Mouse (Mus musculus) kidney, embryonic 15.5 days (tissue): ENCODE results near the gene Fbxl15. TPM values are rescaled to one million over a fixed set of nuclear protein-coding genes. Genes with fewer than 3 reads are reported as not detected.

Experiments used
- ATAC-seq: fragments of 200-750 bp; cut with Nextera tagmentation; replicated peaks from 2 replicates; pipeline ENCODE4 v1.8.0; 2017; ENCODE audit warnings: moderate TSS enrichment; ENCODE audit not compliant: low FRiP score
- H3K27ac ChIP-seq: fragments of 300-500 bp; sonication (generic); 2 replicates; pipeline ENCODE4 v1.5.1; 2015; ENCODE audit warnings: mild to moderate bottlenecking, inconsistent platforms
- H3K27me3 ChIP-seq: fragments of 300-500 bp; sonication (generic); 2 replicates; pipeline ENCODE4 v1.6.1; 2015; ENCODE audit warnings: inconsistent platforms
- H3K36me3 ChIP-seq: fragments of 300-500 bp; sonication (generic); 2 replicates; pipeline ENCODE4 v1.6.1; 2015; ENCODE audit warnings: inconsistent platforms
- H3K4me1 ChIP-seq: fragments of 300-500 bp; sonication (generic); 2 replicates; pipeline ENCODE4 v1.6.1; 2015; ENCODE audit warnings: inconsistent platforms
- H3K4me2 ChIP-seq: fragments of 300-500 bp; sonication (generic); 2 replicates; pipeline ENCODE4 v1.6.1; 2015; ENCODE audit warnings: moderate library complexity, mild to moderate bottlenecking, inconsistent platforms
- H3K4me3 ChIP-seq: fragments of 300-500 bp; sonication (generic); replicated peaks from 2 replicates; pipeline ENCODE4 v1.5.1; 2015; ENCODE audit warnings: mild to moderate bottlenecking, inconsistent platforms
- H3K9ac ChIP-seq: fragments of 300-500 bp; sonication (generic); 2 replicates; pipeline ENCODE4 v1.6.1; 2015; ENCODE audit warnings: mild to moderate bottlenecking, inconsistent platforms
- H3K9me3 ChIP-seq: fragments of 300-500 bp; sonication (generic); replicated peaks from 2 replicates; pipeline ENCODE4 v1.6.1; 2016; ENCODE audit warnings: inconsistent platforms
- WGBS: fragments of 180-500 bp; shearing (Covaris S2); methylation state at CpG from one replicate; pipeline ENCODE4 v1.1.7; 2015; ENCODE audit warnings: mixed read lengths; 5-methylcytosine and 5-hydroxymethylcytosine counted together
- microRNA counts: library from miRNA; unstranded; fragments of <30 nt; microRNA quantifications from one replicate; lab custom pipeline; 2016
- microRNA-seq: library from miRNA; unstranded; fragments of <30 nt; microRNA quantifications from one replicate; pipeline ENCODE4, GENCODE M21; 2016
- polyA plus RNA-seq: library from polyadenylated mRNA; unstranded; fragments of >200 nt; fragmentation: Nextera tagmentation; extraction: Ambion mirVana; gene quantifications from 2 replicates; pipeline ENCODE4 v1.2.1, GENCODE M21; 2015

The Fbxl15 gene
- polyA plus RNA-seq, 1 experiment from 2014 or later: 20.1 TPM

- Histone ChIP-seq H3K4me1 (peaks cover 13% of the 10 kb centered on the region), H3K4me2 (no peak overlapping the region), H3K9ac (no peak overlapping the region), H3K27me3 (peaks cover 9% of the 10 kb centered on the region), H3K27ac (no peak overlapping the region), H3K36me3 (no peaks in the 10 kb centered on the region), H3K4me3 (no peak overlapping the region), H3K9me3 (no peaks in the 10 kb centered on the region)
- ATAC-seq: no peak
- 85% methylated on average over 8 of the region's 8 CpGs for WGBS
These were observed 34.1 kb downstream of the Fbxl15 start for GRCm38 (mm10) chr19:46362104-46362503.

DNA sequence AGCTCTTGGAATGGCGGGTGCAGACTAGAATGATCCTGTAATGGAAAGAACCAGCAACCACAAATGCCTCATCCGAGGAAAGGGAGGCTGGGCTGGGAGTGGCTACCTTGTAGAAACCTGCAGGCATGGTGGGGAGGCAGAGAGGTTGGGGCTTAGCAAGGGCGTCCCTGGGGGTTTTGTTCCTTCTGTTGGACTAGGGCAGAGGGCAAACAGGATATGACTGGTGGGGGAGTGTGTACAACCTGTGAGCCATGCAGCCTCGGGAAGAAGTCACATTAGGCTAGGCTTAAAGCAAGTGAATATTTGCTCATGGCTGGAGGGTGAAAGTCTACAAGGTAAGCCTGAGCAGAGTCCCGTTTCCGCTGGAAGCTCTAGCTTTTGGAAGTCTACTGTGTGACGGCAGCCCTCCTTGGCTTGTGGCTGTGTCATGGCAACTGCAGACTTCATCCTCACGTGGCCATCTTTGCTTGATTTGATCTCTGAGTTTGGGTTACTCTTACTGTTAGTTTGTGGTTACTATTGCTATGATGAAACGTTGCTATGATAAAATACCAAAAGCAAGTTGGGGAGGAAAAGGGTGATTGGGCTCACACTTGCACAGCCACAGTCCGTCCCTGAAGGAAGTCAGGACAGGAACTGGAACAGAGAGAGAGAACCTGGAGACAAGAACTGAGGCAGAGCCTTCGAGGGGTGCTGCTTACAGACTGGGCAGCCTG, 35.5 kb downstream of the Fbxl15 start:
- peaks cover under 1% of the 10 kb centered on the region; the same call in 1 of the 2 replicates for H3K4me1 ChIP-seq
- H3K4me2 ChIP-seq: no peak overlapping the region
- ATAC-seq: no peak
- WGBS: 80% methylated on average over 11 of the region's 11 CpGs
- no peaks in the 10 kb centered on the region for H3K36me3 ChIP-seq
- H3K27me3 ChIP-seq: peaks cover under 1% of the 10 kb centered on the region
- H3K9ac ChIP-seq: no peak overlapping the region
- no peak overlapping the region for H3K27ac ChIP-seq
- H3K4me3 ChIP-seq: no peak overlapping the region
- H3K9me3 ChIP-seq: no peaks in the 10 kb centered on the region

GRCm38 (mm10) chr19:46367798-46368590, 40.0 kb downstream of the Fbxl15 start:
- Histone ChIP-seq H3K27me3 (no peaks in the 10 kb centered on the region), H3K9me3 (no peaks in the 10 kb centered on the region), H3K27ac (no peak overlapping the region), H3K9ac (no peak overlapping the region), H3K4me3 (no peak overlapping the region), H3K36me3 (no peaks in the 10 kb centered on the region), H3K4me1 (no peaks in the 10 kb centered on the region; the same call in 1 of the 2 replicates), H3K4me2 (no peak overlapping the region)
- no peak for ATAC-seq
- WGBS: 80% methylated on average over 23 of the region's 23 CpGs

DNA sequence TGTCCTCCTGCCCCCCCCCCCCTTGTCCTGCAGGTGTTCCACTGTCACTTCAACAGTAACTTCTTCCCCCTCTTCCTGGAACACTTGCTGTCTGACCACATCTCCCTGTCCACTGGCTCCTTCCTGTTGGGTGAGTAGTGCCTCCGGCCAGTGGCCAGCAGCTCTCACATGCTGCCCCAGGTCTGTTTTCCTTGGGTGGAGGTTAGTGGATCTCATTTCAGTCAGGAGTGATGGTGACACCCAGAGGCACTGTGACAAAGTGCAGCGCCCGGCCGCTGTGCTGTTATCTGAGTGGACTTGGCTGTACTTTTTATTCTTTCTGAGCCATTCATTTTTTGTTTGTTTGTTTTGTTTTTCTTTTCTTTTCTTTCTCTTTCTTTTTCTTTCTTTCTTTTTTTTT, 41.2 kb downstream of the Fbxl15 start:
- H3K4me2 ChIP-seq: no peak overlapping the region

GRCm38 (mm10) chr19:46374477-46375088, 46.6 kb downstream of the Fbxl15 start:
- peaks cover 36% of the 10 kb centered on the region for H3K36me3 ChIP-seq
- no peaks in the 10 kb centered on the region for H3K27me3 ChIP-seq
- no peak overlapping the region for H3K9ac ChIP-seq
- ATAC-seq: peak; percentile 31; the same call in 1 of the 2 replicates
- H3K4me3 ChIP-seq: no peak overlapping the region
- H3K4me1 ChIP-seq: peaks cover 8% of the 10 kb centered on the region
- WGBS: 50% methylated on average over 21 of the region's 21 CpGs
- no peak overlapping the region for H3K27ac ChIP-seq
- H3K4me2 ChIP-seq: no peak overlapping the region
- no peaks in the 10 kb centered on the region for H3K9me3 ChIP-seq

More for the DNA sequence above, 41.2 kb downstream of the Fbxl15 start:
- H3K36me3 ChIP-seq: no peaks in the 10 kb centered on the region
- H3K9me3 ChIP-seq: no peaks in the 10 kb centered on the region
- H3K4me1 ChIP-seq: peaks cover 1% of the 10 kb centered on the region
- no peak overlapping the region for H3K4me3 ChIP-seq
- ATAC-seq: peak; percentile 46; the same call in 1 of the 2 replicates
- no peaks in the 10 kb centered on the region for H3K27me3 ChIP-seq
- no peak overlapping the region for H3K27ac ChIP-seq
- WGBS: 14% methylated on average over 4 of the region's 4 CpGs
- no peak overlapping the region for H3K9ac ChIP-seq

GRCm38 (mm10) chr19:46375489-46375888, 47.5 kb downstream of the Fbxl15 start:
- no peaks in the 10 kb centered on the region for H3K9me3 ChIP-seq
- H3K36me3 ChIP-seq: peaks cover 45% of the 10 kb centered on the region
- H3K9ac ChIP-seq: no peak overlapping the region
- H3K27me3 ChIP-seq: no peaks in the 10 kb centered on the region
- ATAC-seq: no peak
- H3K27ac ChIP-seq: no peak overlapping the region
- no peak overlapping the region for H3K4me3 ChIP-seq
- peaks cover 8% of the 10 kb centered on the region for H3K4me1 ChIP-seq
- 66% methylated on average over 5 of the region's 5 CpGs for WGBS
- H3K4me2 ChIP-seq: no peak overlapping the region

GRCm38 (mm10) chr19:46375891-46376290, 47.9 kb downstream of the Fbxl15 start:
- Histone ChIP-seq H3K4me1 (peaks cover 8% of the 10 kb centered on the region), H3K9ac (no peak overlapping the region), H3K4me2 (no peak overlapping the region), H3K27ac (no peak overlapping the region), H3K9me3 (no peaks in the 10 kb centered on the region), H3K4me3 (no peak overlapping the region), H3K36me3 (peaks cover 49% of the 10 kb centered on the region), H3K27me3 (no peaks in the 10 kb centered on the region)
- ATAC-seq: no peak
- 62% methylated on average over 4 of the region's 4 CpGs for WGBS

MicroRNAs within 50 kb of the gene (microRNA counts, 519-probe panel; counts per million panel counts)
- 2,639 counts per million, percentile 58 among the panel's probes with 10 or more counts for microRNA mmu-miR-146b (lab: Ali Mortazavi, UCI)

Small RNAs within 50 kb of the gene (microRNA-seq; reads per million reads assigned to microRNA genes)
- not detected for gene Mir146b

Other genes with a start within 250 kb of the Fbxl15 start
- gene Elovl3, start 196.3 kb upstream of the Fbxl15 start, polyA plus RNA-seq: not detected in 2 replicates
- gene Pitx3, start 179.9 kb upstream of the Fbxl15 start, polyA plus RNA-seq: 0.48 and 0.85 TPM in 2 replicates
- gene Gbf1, start 175.7 kb upstream of the Fbxl15 start, polyA plus RNA-seq: 50.7 and 51.0 TPM in 2 replicates
- 8.3 and 9.8 TPM in 2 replicates for gene Nfkb2, start 23.9 kb upstream of the Fbxl15 start, polyA plus RNA-seq
- gene Psd, start 1.0 kb upstream of the Fbxl15 start, polyA plus RNA-seq: 3.9 and 7.2 TPM in 2 replicates
- gene Cuedc2, start 10.5 kb downstream of the Fbxl15 start, polyA plus RNA-seq: 158 and 177 TPM in 2 replicates
- 12.5 and 15.0 TPM in 2 replicates for gene Mfsd13a, start 12.9 kb downstream of the Fbxl15 start, polyA plus RNA-seq
- gene 2310034G01Rik, start 22.1 kb downstream of the Fbxl15 start, polyA plus RNA-seq: 2.0 and 2.6 TPM in 2 replicates
- 122 and 136 TPM in 2 replicates for gene Actr1a, start 67.6 kb downstream of the Fbxl15 start, polyA plus RNA-seq
- gene Sufu, start 68.7 kb downstream of the Fbxl15 start, polyA plus RNA-seq: 42.3 and 46.5 TPM in 2 replicates
- gene Trim8, start 173.5 kb downstream of the Fbxl15 start, polyA plus RNA-seq: 24.6 and 28.7 TPM in 2 replicates
- 143 and 145 TPM in 2 replicates for gene Arl3, start 245.0 kb downstream of the Fbxl15 start, polyA plus RNA-seq
- gene Sfxn2, start 245.2 kb downstream of the Fbxl15 start, polyA plus RNA-seq: 32.9 and 33.0 TPM in 2 replicates